Mouse (Mus musculus) liver, embryonic 11.5 days (tissue): ENCODE data around the gene Csad. TPM values are rescaled to one million over a fixed set of nuclear protein-coding genes. Genes with fewer than 3 reads are reported as not detected.
A peak's percentile ranks its signal among the peaks of the same experiment; 100 is the strongest.

Experiments used
- ATAC-seq: fragments of 200-750 bp; cut with Nextera tagmentation; replicated peaks from 2 replicates; pipeline ENCODE4 v1.8.0; 2017; ENCODE audit warnings: moderate number of reproducible peaks, mild to moderate bottlenecking, moderate TSS enrichment, moderate library complexity; ENCODE audit not compliant: low FRiP score
- DNase-seq: peaks from one replicate; pipeline ENCODE4 v3.0.0-alpha.2; 2017; ENCODE audit warnings: low spot score
- H3K27ac ChIP-seq: fragments of 300-500 bp; sonication (generic); 2 replicates; pipeline ENCODE4 v1.5.1; 2014; ENCODE audit warnings: mild to moderate bottlenecking, low read depth, low read length, control low read depth
- H3K27me3 ChIP-seq: fragments of 300-500 bp; sonication (generic); replicated peaks from 2 replicates; pipeline ENCODE4 v1.6.1; 2014; ENCODE audit warnings: low read length, mixed read lengths; ENCODE audit not compliant: control insufficient read depth, insufficient read depth
- H3K36me3 ChIP-seq: fragments of 300-500 bp; sonication (generic); 2 replicates; pipeline ENCODE4 v1.6.1; 2014; ENCODE audit warnings: mild to moderate bottlenecking, low read length, moderate library complexity, mixed read lengths; ENCODE audit not compliant: control insufficient read depth, insufficient read depth
- H3K4me1 ChIP-seq: fragments of 300-500 bp; sonication (generic); replicated peaks from 2 replicates; pipeline ENCODE4 v1.6.1; 2014; ENCODE audit warnings: low read length, mixed read lengths; ENCODE audit not compliant: control insufficient read depth, insufficient read depth
- H3K4me2 ChIP-seq: fragments of 300-500 bp; sonication (generic); 2 replicates; pipeline ENCODE4 v1.6.1; 2014; ENCODE audit warnings: mild to moderate bottlenecking, control low read depth, moderate library complexity
- H3K4me3 ChIP-seq: fragments of 300-500 bp; sonication (generic); 2 replicates; pipeline ENCODE4 v1.5.1; 2014; ENCODE audit warnings: low read depth, low read length, control low read depth
- H3K9ac ChIP-seq: fragments of 300-500 bp; sonication (generic); 2 replicates; pipeline ENCODE4 v1.6.1; 2014; ENCODE audit warnings: low read depth, low read length, control low read depth
- H3K9me3 ChIP-seq: fragments of 300-500 bp; sonication (generic); 2 replicates; pipeline ENCODE4 v1.6.1; 2016; ENCODE audit warnings: low read length, inconsistent platforms, mixed read lengths; ENCODE audit not compliant: control insufficient read depth
- WGBS: fragments of 180-500 bp; shearing (Covaris S2); extraction: QIAGEN DNeasy Blood & Tissue Kit; methylation state at CpG from one replicate; pipeline ENCODE4 v1.1.7; 2014; 5-methylcytosine and 5-hydroxymethylcytosine counted together
- polyA plus RNA-seq: library from polyadenylated mRNA; unstranded; fragments of >200 nt; fragmentation: Nextera tagmentation; extraction: Ambion mirVana; gene quantifications from 2 replicates; pipeline ENCODE4 v1.2.1, GENCODE M21; 2014

The Csad gene
- polyA plus RNA-seq, 1 experiment from 2014 or later: 33.3 TPM

DNA sequence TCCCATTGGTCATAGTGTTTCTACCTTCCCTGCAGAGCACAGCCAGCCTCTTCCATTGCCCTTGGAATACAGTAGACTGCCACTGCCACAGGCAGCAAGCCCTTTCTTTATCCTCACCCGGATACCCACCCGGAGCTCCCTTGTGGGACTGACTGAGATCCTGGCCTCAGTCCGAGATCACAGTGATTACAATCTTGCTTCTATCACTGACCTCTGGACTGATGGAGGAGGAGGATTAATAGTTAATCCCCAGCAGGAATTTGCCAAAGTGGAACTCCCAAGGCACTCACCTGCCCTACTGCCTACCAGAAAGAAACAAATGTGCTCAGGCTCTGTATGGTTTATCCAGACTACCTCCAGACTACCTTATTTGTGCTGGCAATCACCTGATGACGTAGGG, 55.0 kb downstream of the Csad start:
- Histone ChIP-seq H3K4me1 (peaks cover 29% of the 10 kb centered on the region), H3K4me3 (no peak overlapping the region), H3K27me3 (peaks cover 14% of the 10 kb centered on the region), H3K36me3 (no peaks in the 10 kb centered on the region), H3K4me2 (peak overlapping the region; percentile 81), H3K27ac (peak overlapping the region; percentile 87), H3K9me3 (no peaks in the 10 kb centered on the region), H3K9ac (no peak overlapping the region)
- 65% methylated on average over 4 of the region's 4 CpGs for WGBS
- ATAC-seq (no peak), DNase-seq (no peak)

DNA sequence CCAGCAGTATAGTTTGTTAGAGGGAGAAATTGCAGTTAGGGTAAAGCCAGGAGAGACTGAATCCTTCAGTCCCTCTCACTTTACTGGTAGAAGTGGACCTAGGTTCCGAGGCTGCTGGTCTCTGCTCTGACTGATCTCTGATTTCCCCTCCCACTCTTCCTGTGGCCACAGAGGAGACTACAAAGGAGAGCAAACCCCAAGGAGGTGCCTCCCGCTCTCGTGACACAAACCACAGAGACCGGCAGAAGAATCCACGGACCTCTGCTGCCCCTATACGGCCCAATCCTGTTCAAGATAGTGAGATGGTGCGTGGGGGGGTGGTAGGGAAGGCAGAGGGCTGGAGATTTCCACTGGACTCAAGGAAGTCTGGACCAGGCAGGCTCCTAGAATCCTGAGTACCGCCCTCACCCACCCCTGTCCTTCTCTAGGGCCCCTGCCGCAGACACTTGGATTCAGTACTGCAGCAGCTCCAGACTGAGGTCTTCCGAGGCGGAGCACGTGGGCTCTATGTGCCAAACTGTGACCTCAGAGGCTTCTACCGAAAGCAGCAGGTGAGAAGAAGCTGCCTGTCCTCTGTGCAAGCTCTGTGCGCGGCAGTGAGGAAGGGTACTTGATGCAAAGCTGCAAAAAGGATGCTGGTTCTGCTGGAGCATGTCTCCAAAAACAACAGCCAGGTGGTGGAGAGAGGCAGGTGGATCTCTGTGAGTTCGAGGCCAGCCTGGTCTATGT, 56.7 kb downstream of the Csad start:
- Histone ChIP-seq H3K4me3 (no peak overlapping the region), H3K27ac (no peak overlapping the region), H3K4me2 (no peak overlapping the region), H3K36me3 (no peaks in the 10 kb centered on the region), H3K27me3 (peaks cover 29% of the 10 kb centered on the region), H3K9ac (no peak overlapping the region), H3K4me1 (peaks cover 32% of the 10 kb centered on the region), H3K9me3 (no peaks in the 10 kb centered on the region)
- no peak for DNase-seq
- ATAC-seq: no peak
- WGBS: 52% methylated on average over 16 of the region's 16 CpGs

DNA sequence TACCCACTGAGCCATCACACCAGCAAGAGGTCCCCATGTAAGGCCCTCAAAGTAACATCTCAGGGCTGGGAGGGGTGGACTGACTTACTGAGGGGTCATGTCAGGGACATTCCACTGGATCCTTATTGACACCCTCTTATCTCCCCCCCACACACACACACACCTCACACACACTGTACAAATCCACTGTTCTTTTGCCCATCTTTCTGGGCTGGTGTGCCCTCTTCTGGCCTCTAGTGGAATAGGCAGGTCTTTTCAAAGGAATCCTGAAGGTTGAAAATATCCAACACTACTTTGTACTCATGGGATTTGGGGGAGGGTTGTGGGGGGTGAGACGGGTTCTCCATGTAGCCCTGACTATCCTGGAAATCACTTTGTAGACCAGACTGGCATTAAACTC, 57.6 kb downstream of the Csad start:
- peaks cover 32% of the 10 kb centered on the region for H3K4me1 ChIP-seq
- H3K27ac ChIP-seq: no peak overlapping the region
- no peak overlapping the region for H3K4me3 ChIP-seq
- H3K4me2 ChIP-seq: no peak overlapping the region
- DNase-seq: no peak
- H3K9me3 ChIP-seq: no peaks in the 10 kb centered on the region
- no peaks in the 10 kb centered on the region for H3K36me3 ChIP-seq
- WGBS: 9% methylated on average over 1 of the region's 1 CpGs
- H3K9ac ChIP-seq: no peak overlapping the region
- peak; percentile 22; the same call in 1 of the 2 replicates for ATAC-seq
- peaks cover 32% of the 10 kb centered on the region for H3K27me3 ChIP-seq

DNA sequence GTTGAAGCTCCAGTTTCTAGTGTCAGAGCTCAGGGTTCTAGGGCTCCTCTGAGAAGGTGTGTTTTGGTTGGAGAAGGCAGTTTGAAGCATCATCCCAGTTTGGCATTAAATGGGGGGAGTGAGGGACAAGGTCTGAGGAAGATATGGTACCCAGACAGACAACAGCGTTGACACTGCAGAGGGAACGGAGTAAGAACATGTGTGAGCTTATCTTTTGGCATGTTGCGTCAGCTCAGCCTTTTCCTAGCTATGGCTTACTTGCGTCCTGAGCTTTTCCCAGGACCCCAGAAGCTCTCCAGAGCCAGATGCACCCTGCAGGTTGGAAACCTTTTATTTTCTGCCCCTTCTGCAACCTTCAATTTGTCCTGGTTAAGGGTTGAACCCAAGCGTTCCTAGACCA, 58.4 kb downstream of the Csad start:
- peaks cover 32% of the 10 kb centered on the region for H3K4me1 ChIP-seq
- H3K27ac ChIP-seq: no peak overlapping the region
- no peaks in the 10 kb centered on the region for H3K36me3 ChIP-seq
- WGBS: 58% methylated on average over 5 of the region's 5 CpGs
- no peak overlapping the region for H3K4me3 ChIP-seq
- DNase-seq (no peak), ATAC-seq (no peak)
- H3K27me3 ChIP-seq: peaks cover 32% of the 10 kb centered on the region
- H3K9me3 ChIP-seq: no peaks in the 10 kb centered on the region
- H3K4me2 ChIP-seq: no peak overlapping the region
- H3K9ac ChIP-seq: no peak overlapping the region

DNA sequence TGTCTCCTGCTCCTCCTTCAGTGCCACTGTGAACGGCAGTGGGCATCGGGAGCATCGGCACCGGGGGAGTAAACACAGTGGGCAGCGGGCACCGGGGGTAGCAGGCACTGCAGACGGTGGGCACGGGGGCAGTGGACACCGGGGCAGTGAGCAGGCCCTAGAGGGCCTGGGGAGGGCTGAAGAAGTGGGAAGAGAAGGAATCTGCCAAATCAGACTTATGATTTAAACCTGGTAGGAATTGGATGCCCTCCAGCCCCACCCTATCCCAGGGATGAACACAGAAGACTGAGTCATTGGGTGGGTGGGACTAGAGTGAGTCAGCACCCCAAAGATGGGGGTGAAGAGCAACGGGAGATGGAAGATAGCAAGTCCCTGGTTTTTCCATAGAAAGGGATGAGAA, 59.2 kb downstream of the Csad start:
- Histone ChIP-seq H3K4me1 (peaks cover 28% of the 10 kb centered on the region), H3K36me3 (no peaks in the 10 kb centered on the region), H3K4me2 (no peak overlapping the region), H3K4me3 (no peak overlapping the region), H3K27ac (no peak overlapping the region), H3K9me3 (no peaks in the 10 kb centered on the region), H3K9ac (no peak overlapping the region), H3K27me3 (peaks cover 32% of the 10 kb centered on the region)
- WGBS: 80% methylated on average over 10 of the region's 10 CpGs
- no peak for ATAC-seq
- no peak for DNase-seq

DNA sequence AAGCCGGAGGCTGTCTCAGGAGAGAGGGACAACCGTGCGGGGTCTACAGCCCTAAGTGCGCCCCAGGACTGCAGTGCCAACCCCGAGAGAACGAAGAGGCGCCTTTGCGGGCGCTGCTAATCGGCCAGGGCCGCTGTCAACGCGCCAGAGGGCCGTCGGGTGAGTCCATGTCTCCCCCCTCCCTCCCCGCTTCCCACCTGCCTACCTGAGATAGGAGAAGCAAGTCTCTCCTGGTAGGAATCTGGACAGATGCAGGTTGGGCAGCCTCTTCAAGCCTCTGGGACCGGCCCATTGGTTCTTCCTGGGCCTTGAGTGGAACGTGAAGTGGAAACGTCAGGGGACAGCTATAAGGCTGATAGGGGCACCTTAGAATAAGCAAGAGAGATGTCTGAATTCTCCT, 59.8 kb downstream of the Csad start:
- Histone ChIP-seq H3K36me3 (no peaks in the 10 kb centered on the region), H3K27me3 (peaks cover 32% of the 10 kb centered on the region), H3K9me3 (no peaks in the 10 kb centered on the region), H3K9ac (no peak overlapping the region), H3K4me3 (peak overlapping the region; percentile 27), H3K4me2 (peak overlapping the region; percentile 54), H3K4me1 (peaks cover 22% of the 10 kb centered on the region), H3K27ac (no peak overlapping the region)
- no peak for ATAC-seq
- no peak for DNase-seq
- 19% methylated on average over 19 of the region's 19 CpGs for WGBS

DNA sequence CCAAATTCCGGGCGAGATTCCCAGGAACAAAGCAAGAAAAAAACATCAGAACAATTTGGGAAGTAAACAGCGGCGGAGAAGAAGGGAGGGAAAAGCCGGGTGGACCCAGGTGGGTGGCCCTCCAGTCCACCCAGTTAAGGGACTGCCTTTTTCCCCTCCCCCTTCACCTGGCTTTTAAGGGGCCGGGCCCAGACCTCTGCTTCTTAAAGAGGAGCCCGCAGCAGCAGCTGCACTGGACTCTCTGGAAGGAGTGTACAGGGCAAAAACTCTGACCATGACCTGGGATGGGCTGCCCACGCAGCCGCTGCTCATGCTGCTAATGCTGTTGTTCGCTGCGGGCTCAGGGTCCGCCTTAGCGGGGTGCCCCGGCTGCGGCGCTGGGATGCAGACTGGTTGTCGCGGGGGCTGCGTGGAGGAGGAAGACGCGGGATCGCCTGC, 60.2 kb downstream of the Csad start, which contains the start of gene Igfbp6:
Gene Igfbp6 (plus strand): TSS at position 89 of the 438 bp plus-strand sequence.
- Histone ChIP-seq H3K4me1 (peaks cover 17% of the 10 kb centered on the region), H3K4me2 (peak within 1 kb of the TSS; percentile 54), H3K27ac (no peak within 1 kb of the TSS), H3K4me3 (peak within 1 kb of the TSS; percentile 27), H3K27me3 (peaks cover 32% of the 10 kb centered on the region), H3K9ac (no peak within 1 kb of the TSS), H3K9me3 (no peaks in the 10 kb centered on the region), H3K36me3 (no peaks in the 10 kb centered on the region)
- DNase-seq (no peak), ATAC-seq (no peak)
- WGBS: 17% methylated on average over 22 of the region's 22 CpGs

DNA sequence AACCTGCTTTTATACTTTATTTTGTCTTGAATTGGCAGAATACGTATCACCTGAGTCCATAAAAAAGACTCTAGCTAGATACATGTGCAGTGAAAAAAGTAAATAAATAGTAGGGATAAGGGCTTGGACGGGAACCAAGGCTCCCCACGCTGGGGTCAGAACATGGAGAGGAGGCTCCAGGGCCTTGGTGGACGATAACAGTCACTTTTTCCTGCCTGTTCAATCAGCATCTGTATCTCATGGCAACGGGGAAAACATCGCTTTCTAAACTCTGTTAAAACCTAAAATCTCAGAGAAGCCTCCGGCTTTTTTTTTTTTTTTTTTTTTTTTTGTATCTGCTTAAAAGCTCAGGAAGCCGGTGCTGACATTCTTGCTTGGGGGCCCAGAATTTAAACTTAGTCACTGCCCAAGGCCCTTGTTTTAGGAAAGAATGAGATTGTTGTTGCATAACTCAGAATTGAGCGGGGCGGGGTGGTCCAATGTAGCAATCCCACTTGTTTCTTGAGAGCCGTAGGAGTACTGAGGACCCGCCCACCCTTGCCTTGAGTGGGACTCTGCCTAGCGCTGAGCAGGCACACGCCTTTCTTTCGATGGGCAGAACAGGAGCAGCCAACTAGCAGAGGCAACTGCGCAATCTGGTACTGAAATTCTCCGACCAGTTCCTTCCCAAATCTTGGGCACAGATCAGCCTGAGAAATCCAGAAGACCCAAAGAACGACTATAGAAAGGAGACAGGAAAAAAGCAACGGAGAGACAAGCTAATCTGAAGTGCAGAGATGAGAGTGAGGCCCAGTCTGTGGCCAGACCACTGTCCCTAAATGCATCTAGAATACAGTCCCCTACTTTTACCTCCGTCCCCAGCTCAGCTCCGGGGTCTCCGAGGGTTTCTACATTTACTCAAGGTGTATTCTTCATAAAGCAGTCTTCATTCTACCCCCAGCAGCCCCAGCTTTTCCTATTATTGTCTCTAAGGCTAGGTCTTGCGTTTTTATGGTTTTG, 61.3 kb downstream of the Csad start:
- Histone ChIP-seq H3K4me2 (no peak overlapping the region), H3K4me1 (peaks cover 13% of the 10 kb centered on the region; the same call in 1 of the 2 replicates), H3K36me3 (no peaks in the 10 kb centered on the region), H3K27ac (no peak overlapping the region), H3K9me3 (no peaks in the 10 kb centered on the region), H3K27me3 (peaks cover 32% of the 10 kb centered on the region), H3K4me3 (no peak overlapping the region), H3K9ac (no peak overlapping the region)
- no peak for DNase-seq
- WGBS: 59% methylated on average over 23 of the region's 23 CpGs
- ATAC-seq: no peak
